In genomic region chr2:128084607-128085006, GRCm38 (mm10) we compare ENCODE assay signal across 24 mouse cellular contexts. TPM values are rescaled to one million over a fixed set of nuclear protein-coding genes. Genes with fewer than 3 reads are reported as not detected.
DNase-seq lines count a peak whose midpoint lies in the region; ATAC-seq and TF ChIP-seq lines count a peak whose summit lies in the region.
"Had no signal": no experiment of that assay in that cellular context is flagged by ENCODE, and none has a peak within 500 bp of the region (broad histone marks: within the 10 kb centered on the region; RNA-seq: fewer than 3 reads in every experiment).

No protein-coding gene starts in this region.

- no peaks in the 10 kb centered on the region for H3K27me3 ChIP-seq in heart, postnatal 0 days (ENCODE audit: control insufficient read depth, insufficient read depth, low read length)
- no peaks in the 10 kb centered on the region for H3K27me3 ChIP-seq in heart, embryonic 12.5 days (replicated peaks)
- H3K27me3 ChIP-seq in liver, embryonic 15.5 days, result no peaks in the 10 kb centered on the region
- H3K27me3 ChIP-seq: embryonic facial prominence, embryonic 13.5 days; forebrain, embryonic 15.5 days; hindbrain, embryonic 15.5 days; limb, embryonic 15.5 days had no signal

- peak; percentile 51 for ATAC-seq in heart, postnatal 0 days (ENCODE audit: insufficient read depth, low read depth)
- ATAC-seq in heart, embryonic 12.5 days (ENCODE audit: insufficient number of reproducible peaks, low FRiP score), result no peak
- ATAC-seq in hematopoietic stem cell, adult 5-6 weeks (replicated peaks in 1 of 2; ENCODE audit: insufficient read depth in 1 of 2, low FRiP score in 2 of 2, low TSS enrichment in 1 of 2, low read depth in 1 of 2, poor library complexity in 2 of 2, severe bottlenecking in 2 of 2), result peak; percentile 20 to 36; a peak in 1 of 4 replicates
- ATAC-seq in liver, embryonic 15.5 days (ENCODE audit: insufficient read depth), result peak; percentile 65
- ATAC-seq: forebrain, embryonic 15.5 days; Patski had no signal

- no peak overlapping the region for H3K4me2 ChIP-seq in heart, postnatal 0 days (ENCODE audit: low read depth, low read length)
- H3K4me2 ChIP-seq in heart, embryonic 12.5 days, result no peak overlapping the region
- H3K4me2 ChIP-seq in liver, embryonic 15.5 days, result no peak overlapping the region
- H3K4me2 ChIP-seq: embryonic facial prominence, embryonic 13.5 days; forebrain, embryonic 15.5 days; heart, embryonic 11.5 days; hindbrain, embryonic 15.5 days; limb, embryonic 15.5 days had no signal

- H3K36me3 ChIP-seq in heart, postnatal 0 days (replicated peaks; ENCODE audit: control insufficient read depth, insufficient read depth, low read length), result no peaks in the 10 kb centered on the region
- H3K36me3 ChIP-seq in heart, embryonic 12.5 days, result no peaks in the 10 kb centered on the region
- H3K36me3 ChIP-seq in liver, embryonic 15.5 days (replicated peaks), result no peaks in the 10 kb centered on the region
- H3K36me3 ChIP-seq: embryonic facial prominence, embryonic 13.5 days; forebrain, embryonic 15.5 days; hindbrain, embryonic 15.5 days; limb, embryonic 15.5 days had no signal

- H3K4me3 ChIP-seq in heart, postnatal 0 days (ENCODE audit: low read depth, low read length), result no peak overlapping the region
- no peak overlapping the region for H3K4me3 ChIP-seq in heart, embryonic 12.5 days
- no peak overlapping the region for H3K4me3 ChIP-seq in liver, embryonic 15.5 days (replicated peaks)
- H3K4me3 ChIP-seq: embryonic facial prominence, embryonic 13.5 days; forebrain, embryonic 15.5 days; hindbrain, embryonic 15.5 days; layer of hippocampus, adult 2 months; limb, embryonic 15.5 days had no signal

- intact Hi-C loops in left cerebral cortex, postnatal 14 days (cut with DNase I), result no loop called here

- no peak overlapping the region for H3K9ac ChIP-seq in heart, postnatal 0 days (replicated peaks; ENCODE audit: low read depth, low read length)
- no peak overlapping the region for H3K9ac ChIP-seq in heart, embryonic 12.5 days
- no peak overlapping the region for H3K9ac ChIP-seq in liver, embryonic 15.5 days
- H3K9ac ChIP-seq: embryonic facial prominence, embryonic 13.5 days; forebrain, embryonic 15.5 days; hindbrain, embryonic 15.5 days; limb, embryonic 15.5 days had no signal

- H3K27ac ChIP-seq in heart, postnatal 0 days (ENCODE audit: low read depth), result no peak overlapping the region
- no peak overlapping the region for H3K27ac ChIP-seq in heart, embryonic 12.5 days (ENCODE audit: poor library complexity, severe bottlenecking)
- no peak overlapping the region for H3K27ac ChIP-seq in liver, embryonic 15.5 days (replicated peaks)
- H3K27ac ChIP-seq: embryonic facial prominence, embryonic 13.5 days; forebrain, embryonic 15.5 days; hindbrain, embryonic 15.5 days; layer of hippocampus, adult 2 months; limb, embryonic 15.5 days had no signal

- DNase-seq in heart, postnatal 0 days (ENCODE audit: low spot score), result no peak
- DNase-seq in lung, adult 18-20 months, result no peak
- no peak for DNase-seq in left cerebral cortex, postnatal 14 days (ENCODE audit: low spot score in 2 of 2)
- DNase-seq in cerebellum, postnatal 25 days, result no peak
- no peak for DNase-seq in adipocyte (ENCODE audit: low spot score)
- DNase-seq: adrenal gland, postnatal 10 days; cerebellum, adult 11 months; gastrocnemius, postnatal 36 days; kidney, adult 11 months; kidney, postnatal 10 days; layer of hippocampus, postnatal 36 days; lung, postnatal 10 days; right cerebral cortex, postnatal 25 days; thymus, postnatal 4 days had no signal

- no peak for TF ChIP-seq EP300 in heart, postnatal 0 days (IDR thresholded peaks at IDR 0.05; ENCODE audit: low read depth)

- peaks cover 18% of the 10 kb centered on the region for H3K4me1 ChIP-seq in heart, postnatal 0 days (ENCODE audit: control insufficient read depth, insufficient read depth)
- peaks cover 26% of the 10 kb centered on the region for H3K4me1 ChIP-seq in heart, embryonic 12.5 days (replicated peaks)
- H3K4me1 ChIP-seq in liver, embryonic 15.5 days (replicated peaks), result peaks cover 16% of the 10 kb centered on the region
- H3K4me1 ChIP-seq: embryonic facial prominence, embryonic 13.5 days; forebrain, embryonic 15.5 days; hindbrain, embryonic 15.5 days; limb, embryonic 15.5 days had no signal

- WGBS in heart, postnatal 0 days, result 41% methylated on average over 5 of the region's 5 CpGs
- 33% methylated on average over 5 of the region's 5 CpGs for WGBS in heart, embryonic 12.5 days
- 17% methylated on average over 5 of the region's 5 CpGs for WGBS in liver, embryonic 15.5 days (ENCODE audit: insufficient replicate concordance)

- H3K9me3 ChIP-seq in heart, postnatal 0 days (replicated peaks; ENCODE audit: control insufficient read depth, low read length), result no peaks in the 10 kb centered on the region
- no peaks in the 10 kb centered on the region for H3K9me3 ChIP-seq in heart, embryonic 12.5 days (replicated peaks)
- no peaks in the 10 kb centered on the region for H3K9me3 ChIP-seq in liver, embryonic 15.5 days (replicated peaks)
- H3K9me3 ChIP-seq: embryonic facial prominence, embryonic 13.5 days; forebrain, embryonic 15.5 days; hindbrain, embryonic 15.5 days; limb, embryonic 15.5 days had no signal

- TF ChIP-seq CTCF in heart, postnatal 0 days (IDR thresholded peaks at IDR 0.05; ENCODE audit: low read depth), result no peak

RNA-seq across cellular contexts. Expression of gene Bcl2l11, which starts 41.2 kb away (rescaled TPM):
- 26.1 and 26.6 TPM in 2 replicates for total RNA-seq in heart, postnatal 0 days (2014; rRNA removed; ENCODE audit: low replicate concordance)
- 18.2 and 22.4 TPM in 2 replicates for polyA plus RNA-seq in heart, postnatal 0 days (2015; fragmentation: Nextera tagmentation; extraction: Ambion mirVana)
- polyA plus RNA-seq in heart, embryonic 12.5 days (2016; fragmentation: Nextera tagmentation; extraction: Ambion mirVana), result 21.6 and 23.3 TPM in 2 replicates
- 57.4 and 78.4 TPM in 2 replicates for total RNA-seq in hematopoietic stem cell, adult 5-6 weeks (2017)
- 4.9 and 6.1 TPM in 2 replicates for polyA plus RNA-seq in liver, embryonic 15.5 days (2015; fragmentation: Nextera tagmentation; extraction: Ambion mirVana)
- 10 to 100 TPM in 1 of 2 experiments, 1 to 10 TPM in 1; 9.3 to 10.5 TPM for total RNA-seq in left cerebral cortex, postnatal 14 days (2021)
